Mouse (Mus musculus): Measurements from ENCODE around the gene Oxld1.

Gene Oxld1

DNA sequence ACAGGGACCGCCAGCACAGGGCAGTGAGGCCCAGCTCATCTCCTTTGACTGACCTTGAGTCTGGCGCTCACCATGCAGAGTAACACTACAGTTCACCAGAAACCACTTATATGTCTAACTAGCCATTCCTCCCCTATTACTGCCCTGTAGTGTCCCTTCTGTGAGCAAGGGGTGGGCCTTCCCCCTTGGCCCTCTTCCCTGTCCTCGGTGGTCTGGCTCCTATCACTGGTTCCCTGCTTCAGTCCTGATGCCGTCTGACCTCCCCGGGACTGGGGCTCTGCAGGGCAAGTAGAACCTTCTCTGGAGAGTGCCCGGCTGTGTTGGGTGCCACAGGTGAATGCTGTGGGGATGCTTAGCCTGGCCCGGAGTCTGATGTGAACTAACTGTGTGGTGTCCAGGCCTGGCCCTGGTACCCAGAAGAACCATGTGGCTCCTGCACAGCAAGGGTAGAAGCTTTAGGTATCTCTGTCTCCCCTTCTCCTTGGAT, 25.6 kb upstream of the Oxld1 start:
- no peak for DNase-seq

DNA sequence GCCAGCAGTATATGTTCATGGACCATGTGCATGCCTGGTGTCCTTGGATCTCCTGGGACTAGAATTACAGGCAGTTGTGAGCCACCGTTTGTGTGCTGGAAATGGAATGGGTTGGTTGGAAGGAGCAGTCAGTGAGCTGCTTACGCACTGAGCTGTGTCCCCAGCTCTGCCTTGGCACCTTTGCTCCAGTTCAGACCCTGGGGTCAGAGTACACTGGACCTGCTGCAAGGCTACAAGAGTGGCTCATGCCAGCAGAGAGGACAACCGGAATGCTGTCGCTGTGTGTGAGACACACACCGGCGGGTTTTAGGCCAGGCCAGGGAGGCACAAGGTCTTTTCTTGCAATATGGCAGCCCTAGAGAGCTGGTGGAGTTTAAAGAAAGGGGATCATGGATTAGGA, 14.2 kb upstream of the Oxld1 start:
- no peak for DNase-seq

DNA sequence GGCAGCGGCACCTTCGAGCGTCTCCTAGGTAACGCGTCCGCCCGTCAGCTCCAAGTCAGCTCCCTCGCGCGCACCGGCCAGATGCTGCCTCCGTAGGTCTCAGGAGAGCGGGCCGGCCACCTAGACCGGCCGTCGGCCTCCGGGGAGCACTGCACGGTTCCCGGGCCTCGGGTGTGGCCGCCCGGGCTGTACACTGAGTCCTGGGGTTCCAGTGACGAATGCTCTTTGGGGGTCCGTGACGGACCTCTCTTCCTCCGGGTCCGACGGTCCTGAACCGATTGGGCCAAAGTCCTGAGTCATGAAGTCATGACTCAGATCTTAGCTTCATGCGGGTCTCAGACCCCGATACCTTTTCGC, 9.8 kb upstream of the Oxld1 start:
- no peak for DNase-seq

DNA sequence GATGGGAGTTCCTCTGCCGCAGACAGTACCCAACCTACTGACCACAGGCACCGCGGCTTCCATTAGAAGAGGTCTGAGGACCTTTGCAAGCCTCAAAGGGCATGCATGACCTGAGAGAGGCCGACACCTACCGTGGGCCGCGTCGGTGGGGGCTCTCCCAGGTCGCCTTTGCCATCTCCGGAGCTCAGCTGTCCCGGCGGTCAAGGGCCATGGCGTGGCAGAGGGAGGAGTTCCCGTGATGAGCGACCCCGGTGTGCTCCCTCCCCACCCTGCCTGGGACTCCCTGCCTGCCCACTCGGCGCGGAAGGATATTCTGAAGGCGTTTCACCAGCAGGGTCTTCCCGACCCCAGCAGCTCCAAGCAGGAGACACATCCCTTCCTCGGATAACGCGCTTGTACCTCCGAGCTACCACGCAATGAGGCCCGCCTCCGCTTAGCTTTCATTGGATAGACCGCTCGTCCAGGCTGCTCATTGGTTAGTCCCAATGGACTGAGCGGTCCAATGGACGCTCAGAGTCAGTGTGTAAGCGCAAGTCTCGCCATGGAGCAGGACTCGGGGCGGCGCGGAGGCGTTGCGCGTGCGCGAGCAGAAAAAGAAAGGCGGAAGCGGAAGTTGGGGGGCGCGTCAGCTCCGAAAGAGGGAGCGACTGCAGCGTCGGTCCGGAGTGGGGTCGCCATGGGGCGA, 9.3 kb upstream of the Oxld1 start, which contains the start of gene Arl16:
Arl16 (minus strand) TSS at position 557 of the 685 bp plus-strand sequence.
- DNase-seq, result peak; percentile 92 to 96

DNA sequence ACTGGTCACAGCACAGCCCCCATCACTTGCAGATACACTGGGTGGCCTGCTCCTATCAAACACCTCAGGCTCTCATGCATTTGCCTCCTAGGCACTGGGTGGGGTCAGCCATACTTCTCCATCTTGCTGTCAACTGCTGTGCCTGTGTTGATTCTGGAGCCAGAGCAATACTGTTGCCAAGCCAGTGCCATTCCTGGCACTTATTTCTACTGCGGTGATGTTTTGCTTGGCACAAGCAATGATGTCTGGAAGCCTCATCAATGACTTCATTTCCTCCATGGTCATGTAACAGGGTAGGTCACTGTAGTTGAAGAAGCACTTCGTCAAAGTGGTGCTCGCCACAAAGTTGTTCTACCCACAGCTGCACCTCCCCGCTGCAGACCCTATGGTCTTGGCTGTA, 7.7 kb upstream of the Oxld1 start:
- no peak for DNase-seq

DNA sequence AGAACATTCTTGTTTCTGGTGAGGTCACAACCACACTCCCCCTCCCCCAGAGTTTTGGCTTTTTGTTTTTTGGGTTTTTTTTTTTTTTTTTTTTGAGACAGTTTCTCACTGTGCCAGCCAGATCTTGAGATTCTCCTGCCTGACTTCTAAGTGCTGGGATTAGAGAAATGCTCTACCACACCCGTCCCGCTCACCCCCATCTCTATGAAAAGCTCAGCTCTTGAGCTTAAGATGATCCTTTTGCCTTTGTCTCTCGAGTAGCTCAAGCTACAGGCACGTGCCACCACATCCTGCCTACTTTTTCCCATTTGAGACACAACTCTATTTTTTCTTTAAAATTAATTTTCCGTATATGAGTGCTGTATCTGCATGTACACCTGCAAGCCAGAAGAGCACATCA, 6.5 kb upstream of the Oxld1 start:
- DNase-seq, result no peak

DNA sequence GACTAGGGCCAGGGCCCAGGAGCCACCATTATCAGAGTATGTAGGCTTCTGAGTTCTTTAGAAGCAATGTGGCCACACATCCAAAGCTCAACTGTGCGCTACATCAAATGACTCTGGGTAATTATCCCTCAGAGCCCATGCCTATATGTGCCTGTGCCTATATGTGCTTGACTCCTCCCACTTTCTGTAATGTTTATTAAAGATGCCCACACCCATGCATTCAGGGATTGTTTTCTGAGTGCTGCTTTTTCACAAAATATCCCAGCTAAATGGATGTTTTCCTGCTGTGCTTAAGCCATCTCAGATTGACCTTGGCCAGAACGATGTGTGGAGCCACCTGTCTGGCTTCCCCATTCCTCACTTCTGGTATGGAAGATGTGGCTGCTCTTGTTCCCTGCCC, 5.7 kb upstream of the Oxld1 start:
- no peak for DNase-seq

DNA sequence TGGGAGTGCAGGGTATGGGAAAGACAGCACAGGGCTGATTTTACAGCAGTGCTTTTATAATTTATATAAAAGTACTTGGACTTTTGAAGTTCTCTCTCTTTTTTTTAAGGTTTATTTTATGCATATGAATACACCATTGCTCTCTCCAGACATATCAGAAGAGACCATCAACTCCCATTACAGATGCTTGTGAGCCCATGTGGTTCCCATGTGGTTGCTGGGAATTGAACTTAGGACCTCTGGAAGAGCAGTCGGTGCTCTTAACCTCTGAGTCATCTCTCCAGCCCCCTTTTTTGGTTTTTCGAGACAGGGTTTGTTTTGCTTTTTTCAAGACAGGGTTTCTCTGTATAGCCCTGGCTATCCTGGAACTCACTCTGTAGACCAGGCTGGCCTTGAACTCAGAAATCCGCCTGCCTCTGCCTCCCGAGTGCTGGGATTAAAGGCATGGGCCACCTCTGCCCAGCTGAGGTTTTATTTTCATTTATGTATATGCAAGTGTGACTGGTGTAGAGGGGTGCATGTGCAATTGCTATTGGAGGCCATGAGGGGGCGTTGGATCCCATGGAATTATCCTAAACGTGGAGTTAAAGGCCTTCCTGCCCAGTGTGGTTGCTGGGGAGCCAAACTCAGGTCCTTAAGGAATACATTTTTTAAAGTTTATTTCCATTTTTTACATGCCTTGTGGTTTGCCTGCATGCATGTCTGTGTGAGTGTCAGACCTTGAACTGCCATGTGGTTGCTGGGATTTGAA, 1.2 kb upstream of the Oxld1 start:
- no peak for DNase-seq

DNA sequence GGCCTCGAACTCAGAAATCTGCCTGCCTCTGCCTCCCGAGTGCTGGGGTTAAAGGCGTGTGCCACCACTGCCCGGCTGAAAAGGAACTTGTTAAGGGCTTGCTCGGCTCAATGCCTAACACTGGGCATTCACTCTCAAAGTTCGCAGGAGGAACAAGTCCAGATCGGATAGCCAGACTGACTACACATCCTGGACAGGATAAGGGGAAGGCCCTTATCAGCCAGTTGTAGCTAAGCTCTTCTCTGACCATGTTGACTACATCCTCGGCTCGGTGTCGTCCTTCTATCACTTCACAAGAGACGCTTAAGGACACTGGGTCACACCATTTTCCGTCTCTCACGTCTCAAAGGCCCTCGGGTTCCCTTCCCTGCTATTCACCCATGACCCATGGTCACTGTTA, 498 bp downstream of the Oxld1 start:
- DNase-seq, result no peak

DNA sequence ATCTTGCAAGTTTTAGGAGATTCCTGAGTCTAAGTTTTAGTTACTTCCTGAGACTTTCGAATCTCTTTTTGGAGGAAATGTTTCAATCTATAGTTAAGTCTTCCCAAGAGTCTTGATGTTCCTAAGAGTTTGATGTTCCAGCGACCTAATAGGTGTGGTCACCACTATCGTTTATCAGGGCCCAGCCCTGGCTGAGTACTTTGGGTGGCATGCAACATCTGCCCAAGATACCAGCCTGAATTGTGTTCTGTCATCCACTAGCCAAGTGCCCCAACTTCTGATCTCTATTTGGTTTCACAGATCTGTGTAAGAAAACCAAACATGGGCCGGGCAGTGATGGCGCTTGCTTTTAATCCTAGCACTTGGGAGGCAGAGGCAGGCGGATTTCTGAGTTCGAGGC, 2.5 kb downstream of the Oxld1 start:
- no peak for DNase-seq

DNA sequence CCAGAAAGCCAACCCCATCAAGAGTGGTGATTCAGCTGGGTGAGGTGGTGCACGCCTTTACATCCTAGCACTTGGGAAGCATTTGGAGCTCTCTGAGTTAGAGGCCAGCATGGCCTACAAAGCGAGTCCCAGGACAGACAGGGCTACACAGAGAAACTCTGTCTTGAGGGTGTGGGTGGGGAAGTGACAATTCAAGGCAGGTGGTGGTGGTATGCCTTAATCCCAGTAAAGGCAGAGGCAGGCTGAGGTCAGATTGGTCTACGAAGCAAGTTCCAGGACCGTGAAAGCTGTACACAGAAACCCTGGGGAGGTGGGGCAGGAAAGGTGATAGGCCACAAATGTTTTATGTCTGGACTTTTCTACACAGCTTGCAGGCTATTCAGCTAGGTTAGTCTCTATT, 2.9 kb downstream of the Oxld1 start:
- no peak for DNase-seq

DNA sequence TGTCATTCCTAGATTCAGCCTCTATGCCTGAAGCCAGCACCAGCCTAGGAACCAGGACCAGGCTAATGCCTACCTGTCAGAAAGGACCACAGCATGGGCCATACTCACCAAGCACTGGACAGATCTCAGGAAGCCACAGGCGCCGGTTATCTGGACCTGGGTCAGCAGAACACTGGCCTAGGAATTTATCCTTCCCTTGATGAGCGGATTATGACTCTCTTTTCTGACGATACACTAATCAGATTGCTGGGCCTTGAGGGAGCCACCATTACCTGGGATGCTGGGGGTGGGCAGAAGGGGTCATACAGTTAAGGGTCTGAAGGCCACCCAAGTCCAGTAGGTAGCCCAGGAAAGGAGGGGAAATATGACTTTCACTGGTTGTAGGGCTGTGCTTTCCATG, 4.6 kb downstream of the Oxld1 start, which contains the start of gene Pde6g:
Pde6g (minus strand) TSS at position 195 of the 400 bp plus-strand sequence.
- no peak for DNase-seq

DNA sequence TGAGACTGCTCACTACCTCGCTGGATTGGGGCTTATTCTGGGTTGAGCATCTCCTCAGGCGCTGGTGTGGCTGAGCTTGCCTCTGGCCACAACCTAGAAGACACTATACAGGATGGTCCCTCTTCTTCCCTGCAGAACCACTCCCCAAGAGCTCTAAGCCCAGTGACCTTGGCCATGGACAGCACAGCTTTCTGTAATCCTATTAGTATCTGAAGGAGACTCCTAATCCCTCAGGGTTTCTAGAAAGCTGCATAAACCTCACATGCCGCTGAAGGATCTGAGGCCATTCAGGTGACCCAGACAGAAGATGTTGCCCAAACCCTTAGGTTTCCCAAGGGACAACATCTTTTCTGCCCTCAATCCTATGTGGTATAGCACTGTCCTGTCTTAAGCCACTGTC, 5.6 kb downstream of the Oxld1 start:
- no peak for DNase-seq

DNA sequence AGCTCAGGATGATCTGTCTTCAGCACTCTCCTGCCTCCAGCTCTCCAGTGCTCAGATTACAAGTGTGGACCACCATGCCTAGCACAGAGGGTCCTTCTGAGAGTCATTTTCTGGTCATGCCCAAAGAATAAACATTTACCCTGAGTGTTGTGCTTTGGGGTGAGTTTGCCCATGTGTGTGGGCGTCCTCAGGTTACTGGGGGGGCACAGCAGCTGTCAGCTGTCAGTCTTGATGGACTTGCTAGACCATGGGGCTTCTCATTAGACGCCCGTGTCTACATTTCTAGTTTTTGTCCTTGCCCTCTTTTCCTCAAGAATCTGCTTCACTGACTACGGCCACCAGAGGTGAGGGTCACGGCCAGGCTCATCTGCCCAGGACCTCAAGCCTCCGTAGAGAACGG, 10.7 kb downstream of the Oxld1 start:
- DNase-seq, result no peak

DNA sequence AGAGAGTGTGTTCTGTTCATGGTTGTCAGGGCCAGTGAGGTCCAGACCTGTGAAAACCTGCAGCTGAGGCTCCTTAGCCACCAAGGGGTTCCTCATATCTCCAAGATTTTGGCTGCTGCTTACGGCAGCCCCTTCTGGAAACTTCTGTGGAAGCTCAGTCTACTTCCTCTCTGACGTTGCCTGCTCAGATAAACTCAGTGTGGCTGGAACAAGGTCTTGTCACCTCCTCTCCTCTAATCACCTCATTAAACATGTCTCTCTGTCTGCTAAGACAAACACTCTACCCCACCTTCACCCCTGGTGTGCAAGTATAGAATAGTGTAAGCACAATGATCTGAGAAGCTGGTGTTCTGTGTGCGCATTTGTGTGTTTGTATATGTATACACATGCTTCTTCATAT, 12.4 kb downstream of the Oxld1 start:
- no peak for DNase-seq

DNA sequence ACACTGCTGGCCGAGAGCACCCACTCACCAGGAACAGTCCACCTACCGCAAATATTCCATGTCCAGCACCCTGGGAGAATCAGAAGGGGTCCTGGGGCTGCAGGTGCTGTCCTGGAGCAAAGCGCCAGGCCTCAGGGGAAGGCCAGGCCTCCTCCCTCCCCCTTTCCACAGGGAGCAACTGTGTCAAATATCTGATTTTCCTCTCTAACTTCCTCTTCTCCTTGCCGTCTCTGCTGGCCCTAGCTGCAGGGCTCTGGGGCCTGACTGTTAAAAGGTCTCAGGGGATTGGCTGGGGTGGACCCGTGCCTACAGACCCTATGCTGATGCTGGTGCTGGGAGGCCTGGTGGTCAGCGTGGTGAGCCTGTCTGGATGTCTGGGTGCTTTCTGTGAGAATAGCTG, 13.8 kb downstream of the Oxld1 start:
- DNase-seq, result no peak

DNA sequence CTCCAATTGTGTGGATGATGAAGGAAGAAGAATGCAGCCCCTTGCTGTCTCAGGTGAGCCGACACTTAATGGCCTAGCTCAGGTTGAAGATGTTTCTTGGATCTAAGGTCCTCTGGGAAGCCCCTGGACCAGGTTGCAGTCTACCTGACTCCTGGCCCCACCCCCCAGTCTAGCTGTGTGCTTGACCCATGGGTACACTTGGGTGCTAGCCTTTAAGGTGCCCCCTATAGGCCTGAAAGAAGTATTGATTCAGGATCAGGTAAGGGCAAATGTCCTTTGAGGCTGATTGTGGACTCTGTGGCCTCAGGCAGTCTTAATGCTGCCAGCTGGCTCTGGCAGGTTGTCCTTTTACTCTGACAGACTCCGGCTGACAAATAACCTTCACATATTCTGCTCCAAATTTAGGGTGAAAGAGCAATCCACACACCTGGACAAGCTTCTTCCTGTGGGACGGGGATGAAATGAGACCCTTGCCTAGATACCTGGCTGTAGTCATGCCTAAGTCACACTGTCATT, 15.0 kb downstream of the Oxld1 start:
- DNase-seq, result no peak

DNA sequence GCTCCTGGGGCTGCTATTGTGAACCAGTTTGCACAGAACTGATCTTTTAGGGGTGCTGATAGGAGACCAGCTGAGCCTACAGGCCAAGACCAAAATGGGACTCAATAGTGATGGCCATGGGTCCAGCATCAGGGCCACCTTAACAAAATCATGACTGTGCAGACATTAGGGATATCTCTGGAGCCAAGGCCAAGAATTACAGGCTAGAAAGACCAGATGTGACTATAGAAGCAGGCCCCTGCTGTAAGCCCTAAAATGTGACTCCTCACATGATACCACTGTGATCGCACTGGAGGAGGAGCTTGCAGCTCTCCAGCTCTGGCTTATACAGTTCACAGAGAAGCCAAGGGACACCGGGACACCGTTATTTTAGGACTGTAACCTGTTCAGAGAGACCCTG, 15.5 kb downstream of the Oxld1 start, which contains the start of gene Tspan10:
Tspan10 (plus strand) TSS at position 301 of the 400 bp plus-strand sequence.
- DNase-seq, result no peak

DNA sequence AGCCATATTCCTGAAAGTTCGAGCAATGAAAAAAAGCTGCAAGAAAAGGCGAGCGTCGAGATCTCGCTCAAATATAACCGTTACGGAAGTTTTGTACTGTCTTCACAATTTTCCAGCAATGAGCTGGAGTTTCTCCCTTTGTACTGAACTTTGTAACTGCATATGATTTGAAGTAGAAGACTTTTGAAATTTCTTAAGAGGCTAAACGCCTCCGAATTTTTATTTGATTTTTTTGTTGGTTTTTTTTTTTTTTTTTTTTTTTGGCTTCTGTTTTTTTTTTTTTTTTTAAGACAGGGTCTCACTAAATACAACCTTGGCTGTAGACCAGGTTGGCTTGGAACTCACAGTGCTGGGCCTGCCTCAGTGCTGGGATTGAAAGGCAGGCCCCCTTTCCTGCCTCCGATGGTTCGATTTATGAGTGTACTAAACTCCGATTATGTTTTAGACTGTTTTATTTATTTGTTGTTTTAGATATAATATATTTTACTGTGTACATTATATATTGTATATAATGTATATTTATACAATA, 19.9 kb downstream of the Oxld1 start:
- DNase-seq, result no peak

DNA sequence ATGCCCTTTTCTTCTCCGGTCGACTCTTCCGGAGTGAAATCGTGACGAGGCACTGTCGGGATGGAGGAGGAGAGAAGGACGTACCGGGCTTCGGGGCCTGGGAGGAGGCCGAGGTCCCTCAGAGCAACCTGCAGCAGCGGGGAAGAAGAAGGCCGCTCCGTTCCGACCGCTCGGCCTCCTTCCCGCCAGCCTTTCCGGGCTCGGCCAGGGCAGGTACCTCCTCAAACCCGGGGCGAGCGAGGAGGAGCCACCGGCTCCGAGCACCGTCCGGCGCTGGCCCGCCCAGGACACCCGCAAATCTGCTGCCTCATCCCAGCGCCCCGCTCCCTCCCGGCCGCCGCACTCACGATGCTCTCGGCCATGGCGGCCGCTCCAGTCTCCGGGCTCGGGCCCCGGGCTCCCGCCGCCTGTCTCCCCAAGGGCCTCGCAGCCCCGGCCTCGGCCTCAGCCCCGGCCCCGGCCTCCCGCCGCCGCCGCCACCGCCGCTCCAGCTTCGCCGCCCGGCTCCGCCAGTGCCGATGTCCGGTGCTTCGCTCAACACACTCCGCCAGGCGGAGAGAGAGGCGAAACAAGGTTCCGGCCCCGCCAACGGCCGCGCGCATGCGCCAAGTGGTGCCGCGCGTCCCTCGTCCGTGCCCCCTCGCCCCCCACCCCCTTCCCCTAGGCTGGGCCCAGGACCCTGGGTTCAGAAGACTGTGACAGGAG, 20.6 kb downstream of the Oxld1 start, which contains the start of gene Nploc4:
Nploc4 (minus strand) TSS at position 557 of the 705 bp plus-strand sequence.
- DNase-seq, result peak; percentile 92 to 93

DNA sequence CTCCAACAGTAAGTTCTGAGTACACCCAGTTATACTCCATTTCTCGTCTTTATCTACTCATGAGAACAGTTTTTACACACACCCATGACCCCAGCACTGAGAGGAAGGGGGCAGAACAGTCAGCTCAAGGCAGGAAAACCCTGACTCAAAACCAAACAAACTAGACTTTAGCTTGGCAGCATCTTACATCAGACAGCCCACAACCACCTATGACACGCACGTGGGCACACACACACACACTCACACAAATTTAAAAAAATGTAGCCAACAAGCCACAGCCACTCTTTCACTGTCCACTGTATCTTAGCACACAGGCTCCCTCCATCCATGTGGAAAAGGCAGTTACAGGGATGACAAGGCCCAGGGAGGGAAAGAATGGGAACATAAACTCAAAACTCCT, 31.1 kb downstream of the Oxld1 start:
- DNase-seq, result no peak

DNA sequence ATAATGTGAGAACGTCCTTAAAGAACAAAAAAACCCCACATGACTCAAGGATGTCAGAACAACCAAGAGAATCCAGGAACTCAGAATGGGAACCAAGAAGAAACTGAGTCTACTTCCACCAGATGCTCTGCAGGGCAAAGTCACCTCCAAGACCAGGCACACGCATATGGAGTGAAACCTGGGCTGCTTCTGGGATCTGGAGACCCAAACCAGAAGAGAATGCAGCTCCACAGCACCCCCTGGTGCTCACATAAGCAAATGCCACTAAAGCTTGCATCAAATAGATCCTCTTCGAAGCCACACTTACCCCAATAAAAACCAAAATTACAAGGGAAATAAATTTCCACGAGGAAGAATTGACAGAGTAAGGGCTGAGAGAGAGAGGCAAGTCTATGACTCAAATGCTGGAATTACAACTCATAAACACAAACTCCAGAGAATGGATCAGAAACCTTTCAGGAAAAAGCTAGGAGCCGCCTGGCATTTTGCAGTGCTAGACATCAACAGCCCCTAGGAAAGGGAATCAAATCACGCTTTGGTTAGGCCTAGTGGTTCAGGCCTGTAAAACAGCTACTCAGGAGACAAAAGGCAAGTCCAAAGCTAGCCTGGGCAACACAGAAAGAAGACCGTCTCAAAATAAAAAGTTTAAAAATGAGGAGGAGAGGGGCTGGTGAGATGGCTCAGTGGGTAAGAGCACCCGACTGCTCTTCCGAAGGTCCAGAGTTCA, 34.1 kb downstream of the Oxld1 start:
- DNase-seq, result peak; percentile 69 to 79
